Mouse (Mus musculus) testis, adult 10 weeks (tissue): ENCODE results near the gene Samd15. TPM values are rescaled to one million over a fixed set of nuclear protein-coding genes. Genes with fewer than 3 reads are reported as not detected.

ENCODE experiments used
- polyA plus RNA-seq: library from polyadenylated mRNA; stranded (reverse); fragments of 350-450 nt; fragmentation: Illumina TruSeq; extraction: RNeasy Lipid Tissue Mini Kit (QIAGEN cat#74804); gene quantifications from one replicate; pipeline ENCODE4 v1.2.3, GENCODE M21; 2014; ENCODE audit warnings: low read depth, low replicate concordance

Samd15 gene
- 150 TPM for polyA plus RNA-seq

DNA sequence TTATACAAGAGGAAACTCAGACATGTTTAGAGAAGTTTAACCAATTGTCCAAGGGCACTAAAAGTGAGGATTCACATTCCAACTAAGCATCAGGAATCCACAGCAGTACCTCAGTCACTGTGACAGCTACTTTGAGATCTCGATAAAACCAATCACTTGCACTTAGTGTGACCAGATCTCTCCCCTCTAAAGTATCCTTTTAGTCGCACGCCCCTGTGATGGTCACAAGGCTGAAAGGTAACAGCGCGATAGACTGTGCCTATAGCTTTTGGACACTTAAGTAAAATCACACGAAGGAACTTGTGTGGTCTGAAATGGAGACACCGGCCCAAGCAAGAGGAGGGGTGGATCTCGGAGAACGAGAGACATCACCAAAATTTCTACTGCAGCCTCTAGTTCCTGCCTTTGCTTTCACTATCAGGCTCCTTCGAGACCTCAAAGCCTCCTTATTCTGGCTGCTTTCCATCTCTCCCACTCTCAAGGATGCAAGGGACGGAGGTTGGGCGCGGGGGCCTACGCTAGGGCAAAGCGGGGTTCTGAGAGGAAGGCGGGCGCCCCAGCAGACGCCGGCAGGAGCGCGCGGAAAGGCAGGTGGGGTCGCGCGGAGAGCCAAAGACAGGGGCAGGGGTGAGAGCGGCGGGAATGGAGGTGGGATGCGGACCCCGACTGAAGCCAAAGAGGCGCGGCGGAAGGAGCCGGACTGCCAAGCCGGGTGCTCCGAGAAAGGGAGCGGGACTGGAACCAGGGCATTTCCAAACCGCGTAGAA lies at the start of gene Samd15:
Samd15 (plus strand) TSS at position 518 of the 767 bp plus-strand sequence.

DNA sequence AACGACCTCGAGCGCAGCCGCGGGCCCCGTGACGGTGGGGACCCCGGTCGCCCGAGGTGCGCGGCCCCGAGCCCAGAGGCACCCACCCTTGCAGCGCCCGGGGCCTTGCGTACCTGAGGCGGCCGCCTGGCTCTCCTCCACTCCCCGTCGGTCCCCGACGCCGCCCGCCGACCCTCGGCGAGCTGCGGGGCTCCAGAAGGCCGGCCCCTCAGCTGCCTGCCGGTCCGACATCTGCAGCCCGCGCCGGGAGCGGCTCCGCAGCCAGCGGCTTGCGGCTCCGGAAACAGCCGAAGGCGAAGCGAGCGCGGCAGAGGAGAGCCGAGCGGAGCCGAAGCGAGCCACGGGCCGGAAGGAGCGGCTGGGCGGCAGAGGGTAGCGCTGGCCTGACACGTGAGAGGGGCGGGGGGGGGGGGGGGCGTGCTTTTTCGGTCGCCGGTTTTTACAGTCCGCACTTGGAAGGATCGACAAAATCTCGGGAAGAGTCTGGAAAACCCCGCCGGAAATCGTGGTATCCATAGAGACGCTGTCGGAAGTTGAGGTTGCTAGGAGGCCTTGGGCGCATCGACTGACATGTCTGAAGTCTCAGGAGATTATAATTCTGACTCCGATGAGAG lies 557 bp downstream of the Samd15 start, which contains the start of gene Tmed8:
Tmed8 (minus strand) TSS at position 482 of the 614 bp plus-strand sequence.

DNA sequence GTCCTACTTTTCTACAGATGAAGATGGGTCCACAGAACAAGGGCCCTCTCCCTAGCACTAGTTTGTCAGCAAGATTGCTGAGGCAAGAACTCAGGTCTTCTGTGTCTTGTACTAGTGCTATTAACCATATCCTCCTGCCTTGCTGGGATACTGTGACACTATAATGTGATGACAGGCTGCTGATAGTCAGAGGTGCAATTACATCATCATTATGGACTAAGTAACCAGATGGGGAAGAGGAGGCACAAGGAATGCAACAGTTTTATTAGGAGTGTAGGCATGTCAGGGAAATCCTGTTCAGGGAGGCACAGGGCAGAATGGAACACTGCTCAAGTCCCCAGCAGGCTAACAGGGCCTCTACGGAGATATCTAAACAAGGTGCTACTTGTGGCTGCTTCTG lies 39.1 kb downstream of the Samd15 start, which contains the start of gene Noxred1:
Noxred1 (minus strand) TSS at position 101 of the 400 bp plus-strand sequence.

Other genes with a start within 250 kb of the Samd15 start
- gene Zdhhc22, start 209.3 kb upstream of the Samd15 start, polyA plus RNA-seq, result not detected
- 2.7 TPM for gene Tmem63c, start 178.4 kb upstream of the Samd15 start, polyA plus RNA-seq
- gene Ngb, start 97.2 kb upstream of the Samd15 start, polyA plus RNA-seq, result 0.25 TPM
- 50.7 TPM for gene Gstz1, start 52.6 kb upstream of the Samd15 start, polyA plus RNA-seq
- 33.3 TPM for gene Pomt2, start 51.8 kb upstream of the Samd15 start, polyA plus RNA-seq
- 6.0 TPM for gene Tmed8, start 731 bp downstream of the Samd15 start, polyA plus RNA-seq
- gene Noxred1, start 39.0 kb downstream of the Samd15 start, polyA plus RNA-seq, result 108 TPM
- gene Vipas39, start 66.5 kb downstream of the Samd15 start, polyA plus RNA-seq, result 17.4 TPM
- gene Ahsa1, start 66.8 kb downstream of the Samd15 start, polyA plus RNA-seq, result 78.8 TPM
- gene Ism2, start 100.0 kb downstream of the Samd15 start, polyA plus RNA-seq, result not detected
- gene Sptlc2, start 188.6 kb downstream of the Samd15 start, polyA plus RNA-seq, result 56.2 TPM
- gene Slirp, start 244.2 kb downstream of the Samd15 start, polyA plus RNA-seq, result 128 TPM
- 28.0 TPM for gene Alkbh1, start 244.3 kb downstream of the Samd15 start, polyA plus RNA-seq